Mouse (Mus musculus) B cell, adult 67 days (primary cell): ENCODE measurements around the gene Bmt2. TPM values are rescaled to one million over a fixed set of nuclear protein-coding genes. Genes with fewer than 3 reads are reported as not detected.

Source experiments
- total RNA-seq, 2 experiments: library from RNA; stranded (reverse); gene quantifications; 4 replicates each; pipeline ENCODE4 v1.2.4; 2023

Gene Bmt2
- 10 to 100 TPM; 26.9 to 27.2 TPM for total RNA-seq

DNA sequence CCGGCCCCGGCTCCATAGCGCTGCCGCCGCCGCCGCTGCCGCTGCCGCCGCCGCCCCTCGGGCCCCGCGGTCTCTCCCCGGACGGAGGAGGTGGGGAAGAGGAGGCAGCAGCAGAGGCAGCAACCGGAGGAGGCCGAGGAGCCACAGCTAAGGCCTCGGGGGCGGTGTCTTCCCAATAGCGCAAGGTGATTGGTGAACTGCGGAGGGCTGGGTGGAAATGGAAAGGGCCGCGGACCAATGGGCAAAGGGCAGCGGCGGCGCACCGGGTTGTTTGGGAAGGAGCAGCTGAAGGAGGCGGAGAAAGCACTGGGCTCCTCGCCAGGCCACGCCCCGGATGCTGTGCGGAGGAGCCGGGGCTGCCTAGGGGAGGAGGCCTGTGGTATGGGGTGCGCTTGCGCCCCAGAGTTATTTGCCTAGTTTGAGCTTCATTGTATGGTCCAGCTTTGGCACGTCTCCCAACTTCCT, at the start of gene Bmt2:
Gene Bmt2 (minus strand): TSS at position 149 of the 465 bp plus-strand sequence.

DNA sequence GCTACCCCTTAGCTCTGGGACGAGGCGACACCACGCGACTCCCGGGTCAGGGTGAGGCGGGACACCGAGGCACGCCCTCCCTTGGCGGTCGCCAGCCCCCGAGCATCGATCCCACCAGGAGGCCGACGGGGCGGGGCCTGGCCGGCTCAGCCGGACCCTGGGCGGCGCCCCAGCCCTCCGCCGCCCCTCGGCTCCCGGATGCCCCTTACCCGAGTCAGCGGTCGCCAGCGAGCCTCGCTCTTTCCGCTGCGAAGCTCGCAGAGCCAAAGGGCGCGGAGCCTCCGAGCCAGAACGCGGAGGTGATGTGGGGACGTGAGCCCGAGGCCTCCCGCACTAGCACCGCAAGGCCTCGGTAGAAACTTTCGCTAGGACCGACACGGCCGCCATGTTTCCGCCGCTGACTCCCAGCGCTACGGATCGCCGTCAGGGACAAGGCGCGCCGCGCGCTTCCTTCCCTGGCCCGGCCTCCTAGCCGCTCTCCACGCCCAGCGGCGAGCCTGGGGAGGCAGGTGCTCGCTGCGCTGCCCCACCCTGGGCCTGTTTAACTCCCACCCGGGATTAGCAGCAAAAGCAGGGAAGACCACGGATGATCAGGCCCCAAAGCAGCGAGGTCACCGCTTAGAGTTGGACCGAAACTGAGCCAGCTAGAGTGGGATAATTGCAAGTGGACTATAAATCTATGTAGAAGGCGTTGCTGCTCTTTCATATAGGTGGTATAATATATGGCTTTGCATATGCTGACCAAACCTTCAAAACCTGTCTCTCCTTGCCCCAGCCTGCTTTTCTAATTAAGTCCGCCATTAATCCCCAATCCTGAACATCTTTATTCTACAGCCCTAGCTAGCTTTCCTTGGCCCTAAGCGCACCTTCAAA, 69.9 kb downstream of the Bmt2 start, which contains the start of gene Tmem168:
Gene Tmem168 (minus strand): TSS at position 480 of the 873 bp plus-strand sequence.

Other genes starting within 250 kb of the Bmt2 start
- 10 to 100 TPM; 55.8 to 56.1 TPM for gene Tmem168, start 69.9 kb downstream of the Bmt2 start, total RNA-seq
- under 1 TPM in 1 of 2 experiments, not detected in 1; 0.24 TPM for gene Gpr85, start 162.0 kb upstream of the Bmt2 start, total RNA-seq
- gene 2610001J05Rik, start 193.6 kb upstream of the Bmt2 start, total RNA-seq: 10 to 100 TPM; 31.2 to 35.1 TPM